Mouse (Mus musculus) hindbrain, embryonic 12.5 days (tissue): Measurements from ENCODE around the gene Camta1. TPM values are rescaled to one million over a fixed set of nuclear protein-coding genes. Genes with fewer than 3 reads are reported as not detected.

Experiments used
- ATAC-seq: fragments of 200-750 bp; cut with Nextera tagmentation; 2 replicates; pipeline ENCODE4 v1.8.0; 2017; ENCODE audit warnings: moderate TSS enrichment; ENCODE audit not compliant: low FRiP score
- H3K27ac ChIP-seq: fragments of 300-500 bp; sonication (generic); 2 replicates; pipeline ENCODE4 v1.5.1; 2016; ENCODE audit warnings: mild to moderate bottlenecking
- H3K27me3 ChIP-seq: fragments of 300-500 bp; sonication (generic); 2 replicates; pipeline ENCODE4 v1.6.1; 2016; ENCODE audit warnings: mild to moderate bottlenecking
- H3K36me3 ChIP-seq: fragments of 300-500 bp; sonication (generic); 2 replicates; pipeline ENCODE4 v1.6.1; 2016; ENCODE audit warnings: mild to moderate bottlenecking
- H3K4me1 ChIP-seq: fragments of 300-500 bp; sonication (generic); 2 replicates; pipeline ENCODE4 v1.6.1; 2016
- H3K4me2 ChIP-seq: fragments of 300-500 bp; sonication (generic); replicated peaks from 2 replicates; pipeline ENCODE4 v1.6.1; 2016; ENCODE audit warnings: mild to moderate bottlenecking
- H3K4me3 ChIP-seq: fragments of 300-500 bp; sonication (generic); 2 replicates; pipeline ENCODE4 v1.5.1; 2016; ENCODE audit warnings: mild to moderate bottlenecking
- H3K9ac ChIP-seq: fragments of 300-500 bp; sonication (generic); 2 replicates; pipeline ENCODE4 v1.6.1; 2016; ENCODE audit warnings: mild to moderate bottlenecking, moderate library complexity
- H3K9me3 ChIP-seq: fragments of 300-500 bp; sonication (generic); replicated peaks from 2 replicates; pipeline ENCODE4 v1.6.1; 2016; ENCODE audit warnings: mild to moderate bottlenecking
- WGBS: fragments of 180-500 bp; shearing (Covaris S2); methylation state at CpG from one replicate; pipeline ENCODE4 v1.1.7; 2016; 5-methylcytosine and 5-hydroxymethylcytosine counted together
- polyA plus RNA-seq: library from polyadenylated mRNA; unstranded; fragments of >200 nt; fragmentation: Nextera tagmentation; extraction: Ambion mirVana; gene quantifications from 2 replicates; pipeline ENCODE4 v1.2.1, GENCODE M21; 2016

The Camta1 gene
- polyA plus RNA-seq, 1 experiment from 2014 or later = 136 TPM

- Histone ChIP-seq H3K4me2 (no peak overlapping the region), H3K9ac (no peak overlapping the region), H3K27me3 (no peaks in the 10 kb centered on the region), H3K4me1 (0 out of 2 replicates have a peak, but pooled peaks cover 2% of the 10 kb centered on the region), H3K27ac (no peak overlapping the region), H3K36me3 (0 out of 2 replicates have a peak, but pooled peaks cover 4% of the 10 kb centered on the region), H3K4me3 (no peak overlapping the region), H3K9me3 (no peaks in the 10 kb centered on the region)
- WGBS = 60% methylated on average over 2 of the region's 2 CpGs
- no peak for ATAC-seq
These were observed 10.5 kb downstream of the Camta1 start for GRCm38 (mm10) chr4:151851179-151851578.

GRCm38 (mm10) chr4:151842591-151842990 is 19.1 kb downstream of the Camta1 start:
- 30% methylated on average over 2 of the region's 2 CpGs for WGBS
- ATAC-seq = no peak
- H3K27ac ChIP-seq = no peak overlapping the region

GRCm38 (mm10) chr4:151838518-151838917 is 23.2 kb downstream of the Camta1 start:
- H3K36me3 ChIP-seq = no peaks in the 10 kb centered on the region
- no peak for ATAC-seq
- H3K9ac ChIP-seq = no peak overlapping the region
- H3K9me3 ChIP-seq = no peaks in the 10 kb centered on the region
- H3K27me3 ChIP-seq = no peaks in the 10 kb centered on the region
- no peak overlapping the region for H3K27ac ChIP-seq
- no peak overlapping the region for H3K4me2 ChIP-seq
- H3K4me3 ChIP-seq = no peak overlapping the region
- 0 out of 2 replicates have a peak, but pooled peaks cover 5% of the 10 kb centered on the region for H3K4me1 ChIP-seq
- 76% methylated on average over 2 of the region's 2 CpGs for WGBS

More at GRCm38 (mm10) chr4:151842591-151842990, 19.1 kb downstream of the Camta1 start:
- Histone ChIP-seq H3K27me3 (no peaks in the 10 kb centered on the region), H3K9me3 (no peaks in the 10 kb centered on the region), H3K36me3 (no peaks in the 10 kb centered on the region), H3K4me1 (0 out of 2 replicates have a peak, but pooled peaks cover 3% of the 10 kb centered on the region), H3K4me3 (no peak overlapping the region), H3K9ac (no peak overlapping the region), H3K4me2 (no peak overlapping the region)

- H3K27me3 ChIP-seq = no peaks in the 10 kb centered on the region
- 0 out of 2 replicates have a peak, but pooled peaks cover 2% of the 10 kb centered on the region for H3K4me1 ChIP-seq
- WGBS = 93% methylated on average over 3 of the region's 3 CpGs
- H3K9me3 ChIP-seq = no peaks in the 10 kb centered on the region
- no peak overlapping the region for H3K27ac ChIP-seq
- no peak overlapping the region for H3K9ac ChIP-seq
- H3K36me3 ChIP-seq = no peaks in the 10 kb centered on the region
- ATAC-seq = no peak
- no peak overlapping the region for H3K4me3 ChIP-seq
- H3K4me2 ChIP-seq = no peak overlapping the region
These were observed 25.8 kb downstream of the Camta1 start for GRCm38 (mm10) chr4:151835860-151836259.

GRCm38 (mm10) chr4:151834536-151834935 is 27.1 kb downstream of the Camta1 start:
- no peaks in the 10 kb centered on the region for H3K9me3 ChIP-seq
- no peak overlapping the region for H3K4me2 ChIP-seq
- no peaks in the 10 kb centered on the region for H3K27me3 ChIP-seq
- 85% methylated on average over 10 of the region's 10 CpGs for WGBS
- no peak overlapping the region for H3K9ac ChIP-seq
- no peak overlapping the region for H3K4me3 ChIP-seq
- no peaks in the 10 kb centered on the region; the same call in 1 of the 2 replicates for H3K36me3 ChIP-seq
- 0 out of 2 replicates have a peak, but pooled peaks cover 2% of the 10 kb centered on the region for H3K4me1 ChIP-seq
- no peak for ATAC-seq
- no peak overlapping the region for H3K27ac ChIP-seq

GRCm38 (mm10) chr4:151833940-151834449 is 27.7 kb downstream of the Camta1 start:
- Histone ChIP-seq H3K9me3 (no peaks in the 10 kb centered on the region), H3K36me3 (no peaks in the 10 kb centered on the region; the same call in 1 of the 2 replicates), H3K4me1 (0 out of 2 replicates have a peak, but pooled peaks cover 2% of the 10 kb centered on the region), H3K4me3 (no peak overlapping the region), H3K4me2 (no peak overlapping the region), H3K9ac (no peak overlapping the region), H3K27me3 (no peaks in the 10 kb centered on the region), H3K27ac (no peak overlapping the region)
- 89% methylated on average over 7 of the region's 7 CpGs for WGBS
- no peak for ATAC-seq

- H3K4me2 ChIP-seq = no peak overlapping the region
- no peak for ATAC-seq
- peaks cover 5% of the 10 kb centered on the region; the same call in 1 of the 2 replicates for H3K36me3 ChIP-seq
- no peak overlapping the region for H3K27ac ChIP-seq
- H3K4me3 ChIP-seq = no peak overlapping the region
- no peak overlapping the region for H3K9ac ChIP-seq
- H3K9me3 ChIP-seq = no peaks in the 10 kb centered on the region
- H3K27me3 ChIP-seq = no peaks in the 10 kb centered on the region
- WGBS = 96% methylated on average over 3 of the region's 3 CpGs
- no peaks in the 10 kb centered on the region for H3K4me1 ChIP-seq
These were observed 33.8 kb downstream of the Camta1 start for GRCm38 (mm10) chr4:151827840-151828239.

- no peak for ATAC-seq
- peaks cover 5% of the 10 kb centered on the region; the same call in 1 of the 2 replicates for H3K36me3 ChIP-seq
- H3K4me1 ChIP-seq = no peaks in the 10 kb centered on the region
- no peak overlapping the region for H3K4me2 ChIP-seq
- no peaks in the 10 kb centered on the region for H3K27me3 ChIP-seq
- H3K27ac ChIP-seq = no peak overlapping the region
- H3K4me3 ChIP-seq = no peak overlapping the region
- H3K9me3 ChIP-seq = no peaks in the 10 kb centered on the region
- no peak overlapping the region for H3K9ac ChIP-seq
These were observed 34.3 kb downstream of the Camta1 start for GRCm38 (mm10) chr4:151827356-151827755.

- WGBS = 75% methylated on average over 3 of the region's 3 CpGs
- Histone ChIP-seq H3K4me2 (no peak overlapping the region), H3K27ac (no peak overlapping the region), H3K36me3 (0 out of 2 replicates have a peak, but pooled peaks cover 5% of the 10 kb centered on the region), H3K4me1 (peaks cover 4% of the 10 kb centered on the region; the same call in 1 of the 2 replicates), H3K9me3 (no peaks in the 10 kb centered on the region), H3K27me3 (no peaks in the 10 kb centered on the region), H3K4me3 (no peak overlapping the region), H3K9ac (no peak overlapping the region)
- ATAC-seq = no peak
These were observed 37.7 kb downstream of the Camta1 start for GRCm38 (mm10) chr4:151823963-151824362.

- no peak for ATAC-seq
- 91% methylated on average over 2 of the region's 2 CpGs for WGBS
- no peaks in the 10 kb centered on the region for H3K9me3 ChIP-seq
- peaks cover 14% of the 10 kb centered on the region for H3K4me1 ChIP-seq
- no peak overlapping the region for H3K9ac ChIP-seq
- no peak overlapping the region for H3K4me2 ChIP-seq
- H3K4me3 ChIP-seq = no peak overlapping the region
- 0 out of 2 replicates have a peak, but pooled peaks cover 5% of the 10 kb centered on the region for H3K36me3 ChIP-seq
- no peaks in the 10 kb centered on the region for H3K27me3 ChIP-seq
- no peak overlapping the region for H3K27ac ChIP-seq
These were observed 38.7 kb downstream of the Camta1 start for GRCm38 (mm10) chr4:151822986-151823385.

- Histone ChIP-seq H3K27ac (0 out of 2 replicates have a peak overlapping the region, but pooled peaks have one; percentile 19), H3K9ac (no peak overlapping the region), H3K4me1 (peaks cover 14% of the 10 kb centered on the region), H3K9me3 (no peaks in the 10 kb centered on the region), H3K36me3 (no peaks in the 10 kb centered on the region), H3K4me3 (no peak overlapping the region), H3K27me3 (no peaks in the 10 kb centered on the region), H3K4me2 (no peak overlapping the region)
- WGBS = 49% methylated on average over 3 of the region's 3 CpGs
- no peak for ATAC-seq
These were observed 43.5 kb downstream of the Camta1 start for GRCm38 (mm10) chr4:151817981-151818766.

GRCm38 (mm10) chr4:151813711-151814110 is 48.0 kb downstream of the Camta1 start:
- WGBS = 95% methylated on average over 4 of the region's 4 CpGs
- Histone ChIP-seq H3K9me3 (no peaks in the 10 kb centered on the region), H3K27me3 (no peaks in the 10 kb centered on the region), H3K4me2 (no peak overlapping the region), H3K27ac (no peak overlapping the region), H3K4me1 (peaks cover 7% of the 10 kb centered on the region), H3K9ac (no peak overlapping the region), H3K36me3 (no peaks in the 10 kb centered on the region), H3K4me3 (no peak overlapping the region)
- no peak for ATAC-seq
